ENCODE assay signal across 10 mouse cellular contexts in genomic region chr14:120312661-120313406, GRCm38 (mm10). TPM values are rescaled to one million over a fixed set of nuclear protein-coding genes. Genes with fewer than 3 reads are reported as not detected.
A peak's percentile ranks its signal among the peaks of the same experiment; 100 is the strongest.
DNase-seq lines count a peak whose midpoint lies in the region; ATAC-seq lines count a peak whose summit lies in the region.
"Had no signal": no experiment of that assay in that cellular context is flagged by ENCODE, and none has a peak within 500 bp of the region (broad histone marks: within the 10 kb centered on the region; RNA-seq: fewer than 3 reads in every experiment).

No protein-coding gene starts in this region.

- H3K27me3 ChIP-seq in lung, embryonic 15.5 days = no peaks in the 10 kb centered on the region

- H3K9ac ChIP-seq in lung, embryonic 15.5 days = no peak overlapping the region

- H3K4me3 ChIP-seq in lung, embryonic 15.5 days = no peak overlapping the region
- H3K4me3 ChIP-seq: myocyte had no signal

- peaks cover 3% of the 10 kb centered on the region; the same call in 1 of the 2 replicates for H3K36me3 ChIP-seq in lung, embryonic 15.5 days

- H3K4me2 ChIP-seq in lung, embryonic 15.5 days = peak overlapping the region; percentile 30; the same call in 1 of the 2 replicates

- WGBS in lung, embryonic 15.5 days = 60% methylated on average over 12 of the region's 12 CpGs

- DNase-seq in cerebellum, postnatal 25 days = peak; percentile 48 to 59
- DNase-seq in CD4-positive, CD25-positive, alpha-beta regulatory T cell, adult 2 months (ENCODE audit: low read depth, low spot score) = peak; percentile 77
- DNase-seq in thymus, postnatal 4 days = no peak
- no peak for DNase-seq in ovary, postnatal 36 days (ENCODE audit: low spot score)
- no peak for DNase-seq in Muller cell, postnatal 12 days (ENCODE audit: inconsistent ontology term)
- DNase-seq: adrenal gland, postnatal 10 days had no signal

- H3K4me1 ChIP-seq in lung, embryonic 15.5 days = peaks cover 77% of the 10 kb centered on the region

- ATAC-seq in cerebellum, adult (ENCODE audit: insufficient number of reproducible peaks, low FRiP score, low TSS enrichment) = no peak; the same call in 1 of the 2 replicates
- ATAC-seq in inflammation-experienced regulatory T-cells, adult 6 months = peak; percentile 82
- peak; percentile 85 for ATAC-seq in lung, embryonic 15.5 days (ENCODE audit: borderline replicate concordance, extremely low read depth, low FRiP score, low TSS enrichment)

- H3K27ac ChIP-seq in lung, embryonic 15.5 days = peak overlapping the region; percentile 49

- no peaks in the 10 kb centered on the region for H3K9me3 ChIP-seq in lung, embryonic 15.5 days

RNA-seq across cellular contexts. Expression of gene Mbnl2, which starts 37.4 kb away (rescaled TPM):
- 10 to 100 TPM; 42.4 to 57.5 (median 51.7) TPM for polyA plus RNA-seq in inflammation-experienced regulatory T-cells, adult 6 months (2017; shearing (Covaris generic))
- polyA plus RNA-seq in lung, embryonic 15.5 days (2015; fragmentation: Nextera tagmentation; extraction: Ambion mirVana) = 130 and 141 TPM in 2 replicates

Comparison
In these comparisons a context has a peak if more than half of its experiments do, and no peak if none do; other contexts are left out.
1. DNase-seq: peak in cerebellum, postnatal 25 days (2 of 2) and CD4-positive, CD25-positive, alpha-beta regulatory T cell, adult 2 months (single experiment); none in thymus, postnatal 4 days (single experiment), ovary, postnatal 36 days (single experiment) and Muller cell, postnatal 12 days (single experiment).